Mouse (Mus musculus) thymus, adult 2 months (tissue): ENCODE data around the gene Nceh1.
"Not testable (repeated sequence)": the region's sequence is repeated elsewhere in the genome, so short reads cannot be mapped to it uniquely, and the experiment has no call there.

ENCODE experiments used
- CTCF ChIP-seq: fragments of 200-500 bp; IDR thresholded peaks from 2 replicates; pipeline ENCODE4 v1.5.1; 2012; ENCODE audit warnings: mild to moderate bottlenecking, control low read depth, low read length, moderate library complexity, borderline replicate concordance; ENCODE audit not compliant: control insufficient read depth, poor library complexity, insufficient read depth; ENCODE audit errors: extremely low read depth
- POLR2A ChIP-seq: fragments of 200-500 bp; IDR thresholded peaks from 2 replicates; pipeline ENCODE4 v1.6.1; 2012; ENCODE audit warnings: mild to moderate bottlenecking, low read length, control low read depth, moderate library complexity; ENCODE audit not compliant: control insufficient read depth, poor library complexity, insufficient read depth; ENCODE audit errors: extremely low read depth

DNA sequence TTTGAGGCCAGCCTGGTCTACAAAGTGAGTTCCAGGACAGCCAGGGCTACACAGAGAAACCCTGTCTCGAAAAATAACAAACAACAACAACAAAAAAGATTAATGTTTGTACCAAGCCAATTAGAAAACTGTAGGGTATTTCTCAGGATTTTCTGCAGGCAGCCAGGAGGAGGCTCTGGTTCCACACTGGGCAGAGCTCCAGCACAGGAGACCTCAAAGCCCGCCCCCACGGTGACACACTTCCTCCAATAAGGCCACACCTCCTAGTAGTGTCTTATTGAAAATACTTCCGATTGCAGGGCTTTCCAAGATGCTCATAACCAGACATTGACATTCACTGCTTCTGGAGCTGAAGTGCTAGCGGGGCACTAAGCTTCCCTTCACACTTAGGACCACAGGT, 108.2 kb downstream of the Nceh1 start:
- not testable (repeated sequence) for TF ChIP-seq CTCF, POLR2A
